Mouse (Mus musculus) layer of hippocampus, adult 8-10 months (tissue): ENCODE measurements around the gene D330020A13Rik. TPM values are rescaled to one million over a fixed set of nuclear protein-coding genes. Genes with fewer than 3 reads are reported as not detected.
A peak's percentile ranks its signal among the peaks of the same experiment; 100 is the strongest.

Source experiments
- DNase-seq, 2 experiments: peaks; one replicate each; pipeline ENCODE4 v3.0.0; 2022; ENCODE audit warnings: low spot score in 2 of 2
- total RNA-seq, 4 experiments: library from RNA; stranded (reverse); gene quantifications; 2 replicates each; pipeline ENCODE4 v1.2.4; 2022

D330020A13Rik gene
- not detected for total RNA-seq

- peak in 1 of 2 experiments; percentile 40 for DNase-seq
Measured at GRCm38 (mm10) chr6:120294056-120294784, at the start of gene D330020A13Rik, which contains the start of gene B4galnt3. D330020A13Rik (plus strand) TSS chr6:120294364. B4galnt3 (minus strand) TSS chr6:120294559.

GRCm38 (mm10) chr6:120246676-120247075 is 47.5 kb upstream of the D330020A13Rik start:
- DNase-seq = no peak

DNA sequence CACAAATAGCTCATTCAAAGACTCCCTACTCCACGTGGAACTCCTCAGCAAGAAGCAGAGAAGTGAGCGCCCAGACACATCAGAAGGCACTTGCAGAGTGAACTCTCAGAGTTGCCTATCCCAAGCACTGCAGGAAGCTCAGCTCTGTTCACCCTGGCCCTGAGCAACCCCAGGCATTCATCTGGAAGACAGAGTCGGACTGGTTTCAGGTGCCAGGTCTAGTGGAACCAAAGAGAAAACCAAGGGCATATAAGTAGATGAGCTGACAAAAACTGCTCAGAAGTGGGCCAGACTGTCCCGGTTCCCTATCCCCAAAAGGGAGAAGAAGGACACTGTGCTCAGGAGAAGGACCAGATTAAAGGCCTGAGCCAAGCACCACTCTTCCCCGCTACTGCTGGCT is 44.3 kb upstream of the D330020A13Rik start:
- no peak for DNase-seq

DNA sequence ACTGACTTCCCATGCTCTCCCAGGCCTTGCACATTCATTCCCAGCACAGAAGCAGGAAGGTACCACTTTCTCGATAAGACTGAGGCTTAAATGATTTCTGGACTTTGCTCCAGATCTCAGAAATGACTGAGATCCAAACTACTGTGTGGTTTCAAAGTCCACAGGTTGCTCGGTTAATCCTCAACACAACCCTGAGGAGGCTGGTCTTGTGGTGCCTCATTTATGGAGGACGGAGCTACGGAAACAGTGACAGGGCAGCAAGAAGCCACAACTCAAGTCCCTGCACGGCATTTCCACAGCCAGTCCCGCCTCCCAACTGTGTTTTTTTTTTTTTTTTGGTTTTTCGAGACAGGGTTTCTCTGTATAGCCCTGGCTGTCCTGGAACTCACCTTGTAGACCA is 43.2 kb upstream of the D330020A13Rik start:
- no peak for DNase-seq

- DNase-seq = no peak
Measured at GRCm38 (mm10) chr6:120252741-120253140, 41.4 kb upstream of the D330020A13Rik start.

GRCm38 (mm10) chr6:120254640-120255039 is 39.5 kb upstream of the D330020A13Rik start:
- no peak for DNase-seq

- no peak for DNase-seq
Measured at GRCm38 (mm10) chr6:120255144-120255543, 39.0 kb upstream of the D330020A13Rik start.

GRCm38 (mm10) chr6:120255701-120256100 is 38.5 kb upstream of the D330020A13Rik start:
- DNase-seq = no peak

DNA sequence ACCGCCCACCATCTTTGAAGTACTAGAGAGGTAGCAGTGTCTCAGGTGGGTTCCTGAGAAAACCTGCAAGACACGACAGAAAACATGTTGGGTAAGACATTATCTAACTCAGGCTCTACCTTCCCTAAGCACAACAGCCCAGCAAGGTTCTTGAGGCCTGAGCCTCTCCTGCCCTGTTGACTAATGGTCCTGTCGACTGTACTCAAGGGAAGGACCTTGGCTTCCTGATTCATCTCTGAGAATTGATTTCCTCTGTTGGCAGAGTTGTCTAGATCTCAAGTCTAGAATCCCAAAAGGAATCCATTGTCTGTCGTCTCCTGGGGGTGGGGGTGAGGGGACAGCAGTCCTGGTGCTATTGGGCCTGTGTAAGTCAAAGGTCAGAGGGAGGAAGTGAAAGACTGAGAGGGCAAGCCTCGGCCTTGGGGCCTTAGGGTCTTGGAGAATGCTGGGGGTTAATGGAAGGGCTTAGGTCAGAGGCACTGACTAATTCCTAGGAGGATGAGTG is 37.7 kb upstream of the D330020A13Rik start:
- no peak for DNase-seq

GRCm38 (mm10) chr6:120259481-120259880 is 34.7 kb upstream of the D330020A13Rik start:
- no peak for DNase-seq

GRCm38 (mm10) chr6:120262886-120263531 is 31.2 kb upstream of the D330020A13Rik start:
- DNase-seq = no peak

- no peak for DNase-seq
Measured at GRCm38 (mm10) chr6:120263608-120264007, 30.6 kb upstream of the D330020A13Rik start.

DNA sequence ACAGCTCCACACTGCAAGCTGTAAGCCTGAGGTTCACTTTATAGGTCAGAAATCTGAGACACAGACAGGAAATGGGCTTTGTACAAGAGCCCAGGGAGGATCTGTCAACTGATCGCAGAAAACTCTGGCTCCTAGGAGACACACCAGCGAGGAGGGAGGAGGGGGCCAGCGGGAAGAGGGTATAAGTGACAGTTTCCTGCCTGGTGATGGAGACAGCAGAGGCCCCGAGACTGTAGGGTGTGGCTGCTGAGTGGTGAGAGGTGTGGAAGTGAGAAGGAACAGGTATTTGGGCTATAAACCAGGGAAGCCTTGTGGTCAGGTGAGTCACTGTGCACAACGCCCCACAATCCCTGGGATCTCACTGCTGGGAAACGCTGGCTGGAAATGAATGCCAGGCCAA is 30.0 kb upstream of the D330020A13Rik start:
- no peak for DNase-seq

- no peak for DNase-seq
Measured at GRCm38 (mm10) chr6:120274181-120274580, 20.0 kb upstream of the D330020A13Rik start.

DNA sequence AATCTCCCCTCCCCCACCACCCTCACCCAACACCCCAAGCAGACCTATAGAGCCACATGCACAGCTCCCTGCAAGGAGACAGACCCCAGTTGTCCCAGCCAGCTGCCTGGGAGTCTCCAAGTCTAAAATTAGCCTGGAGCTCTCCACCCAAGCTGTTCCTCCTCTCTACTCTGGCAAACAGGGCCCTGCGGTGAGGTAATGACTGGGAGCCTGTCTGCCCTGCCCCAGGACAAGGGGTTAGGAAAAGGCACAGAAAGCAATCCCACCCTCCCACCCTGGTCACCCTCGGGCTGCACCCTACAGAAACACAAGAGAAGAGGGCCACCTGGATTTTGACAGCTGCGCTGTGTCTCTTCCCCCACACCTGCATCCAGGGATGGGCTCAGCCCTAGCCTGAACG is 19.3 kb upstream of the D330020A13Rik start:
- no peak for DNase-seq

DNA sequence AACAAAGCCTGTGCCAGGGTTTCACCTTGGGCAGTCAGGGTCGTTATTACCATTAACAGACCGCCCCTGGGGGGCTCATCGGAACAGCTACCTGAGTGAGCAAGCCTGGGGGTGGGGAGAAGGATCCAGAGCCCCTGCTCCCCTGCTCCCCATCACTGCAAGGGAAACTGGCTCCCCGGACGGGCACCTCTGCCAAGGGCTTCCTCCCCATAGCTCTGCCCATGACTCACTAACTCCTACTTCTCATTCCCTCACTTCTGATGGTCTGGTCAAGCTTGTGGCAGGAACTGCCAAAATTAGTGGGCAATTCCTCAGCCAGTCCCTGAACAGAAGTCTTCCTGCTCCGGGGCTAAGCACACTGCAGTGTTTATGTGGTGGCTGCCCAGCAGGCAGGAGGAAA is 18.9 kb upstream of the D330020A13Rik start:
- DNase-seq = no peak

DNA sequence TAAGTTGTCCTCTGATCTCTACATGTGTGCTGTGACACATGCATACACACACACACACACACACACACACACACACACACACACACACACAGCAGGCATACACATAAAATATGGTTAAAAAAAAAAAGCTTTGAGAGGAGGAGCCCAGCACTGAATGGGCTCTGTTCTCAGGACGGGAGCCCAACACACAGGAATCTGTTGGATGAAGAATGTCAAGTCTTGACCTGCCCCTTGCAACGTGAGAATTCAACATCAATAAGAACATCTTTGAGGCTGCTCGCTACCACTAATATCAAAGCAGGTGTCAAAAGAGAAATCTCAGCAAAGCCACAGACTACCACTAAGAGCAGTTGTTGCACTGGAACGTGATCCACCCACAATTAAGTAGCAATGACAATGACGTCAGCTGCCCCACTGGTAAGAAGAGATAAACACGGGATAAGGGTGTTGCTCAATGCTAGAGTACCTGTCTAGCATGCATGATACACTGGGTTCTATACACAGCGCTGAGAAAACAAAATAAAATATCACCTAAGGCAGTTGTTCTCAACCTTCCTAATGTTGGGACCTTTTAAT is 17.2 kb upstream of the D330020A13Rik start:
- DNase-seq = no peak

GRCm38 (mm10) chr6:120287279-120287678 is 6.9 kb upstream of the D330020A13Rik start:
- DNase-seq = no peak

- DNase-seq = no peak
Measured at GRCm38 (mm10) chr6:120288541-120288940, 5.6 kb upstream of the D330020A13Rik start.

GRCm38 (mm10) chr6:120289430-120289829 is 4.7 kb upstream of the D330020A13Rik start:
- DNase-seq = no peak

- no peak for DNase-seq
Measured at GRCm38 (mm10) chr6:120291396-120292009, 2.7 kb upstream of the D330020A13Rik start.

DNA sequence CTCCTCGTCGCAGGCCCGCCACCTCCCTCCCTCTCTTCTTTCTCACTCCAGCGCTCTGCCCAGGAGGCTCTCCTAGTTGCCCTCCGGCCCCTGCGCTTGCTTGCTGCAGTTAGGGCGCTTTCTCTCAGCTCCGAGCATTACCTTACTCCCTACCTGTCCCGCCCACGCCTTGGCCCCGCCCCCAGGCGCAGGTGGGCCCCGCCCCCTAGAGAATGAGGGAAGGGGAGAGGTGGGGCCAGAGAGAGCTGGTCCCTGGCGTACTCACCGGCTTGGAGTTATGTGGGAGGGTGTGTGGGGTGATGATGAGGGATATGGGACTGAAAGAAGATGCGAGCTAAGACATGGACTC is 595 bp downstream of the D330020A13Rik start:
- DNase-seq = peak in 1 of 2 experiments; percentile 19
